Comparison of ENCODE assay signal across 8 mouse cellular contexts in the genomic region with DNA sequence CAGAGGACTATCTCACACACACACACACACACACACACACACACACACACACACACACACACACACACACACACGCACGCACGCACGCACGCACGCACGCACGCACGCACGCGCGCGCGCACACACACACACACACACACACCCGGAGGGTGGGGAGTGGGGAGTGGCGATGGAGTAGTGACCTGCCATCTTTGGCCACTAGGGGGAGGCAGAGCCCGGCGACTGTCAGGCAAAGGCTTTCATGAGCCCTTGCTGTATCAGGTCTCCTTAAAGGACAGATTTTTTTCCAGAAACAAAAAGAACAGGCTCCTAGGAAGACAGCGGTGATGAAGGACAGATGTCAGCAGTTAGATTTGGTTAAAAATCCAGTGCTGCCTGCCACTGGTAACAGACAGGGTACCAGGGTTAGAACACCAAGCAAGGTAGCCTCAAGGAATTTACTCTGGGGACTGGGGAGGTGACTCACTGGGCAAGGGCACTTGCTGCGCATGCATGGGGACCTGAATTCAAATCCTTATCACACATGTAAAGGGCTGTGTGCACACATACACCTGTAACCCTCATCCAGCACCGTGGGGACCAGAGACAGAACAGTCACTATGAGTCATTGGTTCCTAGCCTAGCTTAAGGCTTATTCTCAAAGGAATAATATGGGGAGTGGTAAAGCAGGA. TPM values are rescaled to one million over a fixed set of nuclear protein-coding genes. Genes with fewer than 3 reads are reported as not detected.
A peak's percentile ranks its signal among the peaks of the same experiment; 100 is the strongest.
DNase-seq lines count a peak whose midpoint lies in the region; ATAC-seq and TF ChIP-seq lines count a peak whose summit lies in the region.

No protein-coding gene starts in this region.

- no peak overlapping the region for H3K9ac ChIP-seq in heart, adult 2 months (ENCODE audit: low read depth, low read length)
- no peak overlapping the region for H3K9ac ChIP-seq in embryonic facial prominence, embryonic 11.5 days (replicated peaks; ENCODE audit: low read length)
- no peak overlapping the region for H3K9ac ChIP-seq in liver, embryonic 12.5 days
- H3K9ac ChIP-seq in stomach, postnatal 0 days (ENCODE audit: low read length) = no peak overlapping the region

- no peak overlapping the region for H3K4me2 ChIP-seq in embryonic facial prominence, embryonic 11.5 days (ENCODE audit: low read depth, low read length)
- peak overlapping the region; percentile 33 for H3K4me2 ChIP-seq in liver, embryonic 12.5 days
- H3K4me2 ChIP-seq in stomach, postnatal 0 days (replicated peaks; ENCODE audit: low read depth) = no peak overlapping the region

- peak; percentile 51 to 76 for DNase-seq in heart, adult 2 months
- DNase-seq in heart, adult 11 months = no peak
- peak; percentile 82 for DNase-seq in embryonic facial prominence, embryonic 11.5 days (ENCODE audit: low spot score)
- DNase-seq in heart, embryonic 10.5 days (ENCODE audit: low spot score) = peak; percentile 83
- DNase-seq in kidney, postnatal 10 days = peak; percentile 78
- peak; percentile 77 for DNase-seq in neural tube, embryonic 10.5 days (ENCODE audit: extremely low spot score, low spot score)
- peak; percentile 66 for DNase-seq in stomach, postnatal 0 days (ENCODE audit: low spot score)

- no peaks in the 10 kb centered on the region for H3K79me2 ChIP-seq in heart, adult 2 months (replicated peaks; ENCODE audit: control insufficient read depth, insufficient read depth, low read length)

- H3K36me3 ChIP-seq in heart, adult 2 months (ENCODE audit: control insufficient read depth, insufficient read depth, low read length) = no peaks in the 10 kb centered on the region
- H3K36me3 ChIP-seq in embryonic facial prominence, embryonic 11.5 days (replicated peaks; ENCODE audit: control insufficient read depth, insufficient read depth, low read depth, low read length) = no peaks in the 10 kb centered on the region
- H3K36me3 ChIP-seq in heart, embryonic 10.5 days = no peaks in the 10 kb centered on the region
- no peaks in the 10 kb centered on the region for H3K36me3 ChIP-seq in liver, embryonic 12.5 days
- H3K36me3 ChIP-seq in stomach, postnatal 0 days (ENCODE audit: control insufficient read depth, insufficient read depth, low read length) = no peaks in the 10 kb centered on the region

- no peak for TF ChIP-seq EP300 in heart, adult 2 months (IDR thresholded peaks at IDR 0.05; ENCODE audit: insufficient read depth, low read depth, low read length)
- TF ChIP-seq EP300 in stomach, postnatal 0 days (optimal IDR thresholded peaks at IDR 0.05) = no peak

- 32% methylated on average over 15 of the region's 21 CpGs for whole genome bisulfite sequencing in heart, adult 2 months
- 39% methylated on average over 12 of the region's 21 CpGs for WGBS in embryonic facial prominence, embryonic 11.5 days
- 15% methylated on average over 18 of the region's 21 CpGs for WGBS in heart, embryonic 10.5 days
- WGBS in liver, embryonic 12.5 days (ENCODE audit: insufficient replicate concordance) = 23% methylated on average over 19 of the region's 21 CpGs
- 22% methylated on average over 21 of the region's 21 CpGs for WGBS in stomach, postnatal 0 days

- H3K4me3 ChIP-seq in heart, adult 2 months = no peak overlapping the region
- H3K4me3 ChIP-seq in embryonic facial prominence, embryonic 11.5 days (ENCODE audit: low read depth, low read length) = no peak overlapping the region
- H3K4me3 ChIP-seq in heart, embryonic 10.5 days = peak overlapping the region; percentile 22; the same call in 1 of the 2 replicates
- H3K4me3 ChIP-seq in liver, embryonic 12.5 days = no peak overlapping the region
- H3K4me3 ChIP-seq in stomach, postnatal 0 days (ENCODE audit: low read depth, low read length) = no peak overlapping the region

- H3K27ac ChIP-seq in heart, adult 2 months = no peak overlapping the region
- no peak overlapping the region for H3K27ac ChIP-seq in embryonic facial prominence, embryonic 11.5 days (replicated peaks; ENCODE audit: low read depth, low read length)
- H3K27ac ChIP-seq in heart, embryonic 10.5 days = no peak overlapping the region
- no peak overlapping the region for H3K27ac ChIP-seq in liver, embryonic 12.5 days
- no peak overlapping the region for H3K27ac ChIP-seq in stomach, postnatal 0 days (replicated peaks)

- peak; percentile 70; the same call in 1 of the 2 replicates for ATAC-seq in embryonic facial prominence, embryonic 11.5 days (replicated peaks; ENCODE audit: insufficient number of reproducible peaks, low FRiP score, low TSS enrichment, low read depth)
- peak; percentile 68 for ATAC-seq in liver, embryonic 12.5 days
- ATAC-seq in stomach, postnatal 0 days (ENCODE audit: low FRiP score, low TSS enrichment) = peak; percentile 81

- no peaks in the 10 kb centered on the region for H3K27me3 ChIP-seq in heart, adult 2 months (ENCODE audit: control insufficient read depth, insufficient read depth, low read length)
- no peaks in the 10 kb centered on the region for H3K27me3 ChIP-seq in embryonic facial prominence, embryonic 11.5 days (ENCODE audit: control insufficient read depth, insufficient read depth, low read length)
- H3K27me3 ChIP-seq in heart, embryonic 10.5 days (ENCODE audit: insufficient read depth, poor library complexity, severe bottlenecking) = no peaks in the 10 kb centered on the region; the same call in 1 of the 2 replicates
- H3K27me3 ChIP-seq in liver, embryonic 12.5 days (replicated peaks) = no peaks in the 10 kb centered on the region
- H3K27me3 ChIP-seq in stomach, postnatal 0 days (ENCODE audit: control insufficient read depth, insufficient read depth, low read length) = no peaks in the 10 kb centered on the region

- H3K4me1 ChIP-seq in heart, adult 2 months (ENCODE audit: control insufficient read depth, insufficient read depth, low read length) = no peaks in the 10 kb centered on the region
- H3K4me1 ChIP-seq in embryonic facial prominence, embryonic 11.5 days (ENCODE audit: control insufficient read depth, insufficient read depth, low read length) = no peaks in the 10 kb centered on the region
- H3K4me1 ChIP-seq in heart, embryonic 10.5 days = no peaks in the 10 kb centered on the region
- no peaks in the 10 kb centered on the region for H3K4me1 ChIP-seq in liver, embryonic 12.5 days
- H3K4me1 ChIP-seq in stomach, postnatal 0 days (replicated peaks; ENCODE audit: control insufficient read depth, insufficient read depth) = no peaks in the 10 kb centered on the region

- no peak for TF ChIP-seq POLR2A in heart, adult 2 months (IDR thresholded peaks at IDR 0.05; ENCODE audit: insufficient read depth, low read depth, low read length)

- H3K9me3 ChIP-seq in embryonic facial prominence, embryonic 11.5 days (replicated peaks; ENCODE audit: control insufficient read depth, low read length) = no peaks in the 10 kb centered on the region
- no peaks in the 10 kb centered on the region for H3K9me3 ChIP-seq in heart, embryonic 10.5 days
- no peaks in the 10 kb centered on the region for H3K9me3 ChIP-seq in liver, embryonic 12.5 days (replicated peaks)
- no peaks in the 10 kb centered on the region for H3K9me3 ChIP-seq in stomach, postnatal 0 days (ENCODE audit: control insufficient read depth, low read length)

- intact Hi-C loops in heart, adult 2 months (cut with DNase I) = loop anchor here (1.0 kb wide), 1 partner anchor 161 kb away; no protein-coding TSS in a partner anchor

- peak; percentile 77 for TF ChIP-seq CTCF in heart, adult 2 months (IDR thresholded peaks at IDR 0.05)
- peak; percentile 82 for TF ChIP-seq CTCF in stomach, postnatal 0 days (IDR thresholded peaks at IDR 0.05; ENCODE audit: low read depth)

RNA-seq across cellular contexts. Expression of gene Radil, which starts 6.6 kb away (rescaled TPM):
- 1 to 10 TPM; 1.7 to 2.3 TPM for total RNA-seq in heart, adult 2 months (2021)
- polyA plus RNA-seq in heart, adult 2 months (2012; rRNA removed) = 2.2 and 3.3 TPM in 2 replicates
- 1.9 and 2.4 TPM in 2 replicates for polyA plus RNA-seq in embryonic facial prominence, embryonic 11.5 days (2014; fragmentation: Nextera tagmentation; extraction: Ambion mirVana)
- 10.9 and 14.4 TPM in 2 replicates for polyA plus RNA-seq in heart, embryonic 10.5 days (2016; fragmentation: Nextera tagmentation; extraction: Ambion mirVana)
- polyA plus RNA-seq in liver, embryonic 12.5 days (2016; fragmentation: Nextera tagmentation; extraction: Ambion mirVana) = 0.43 and 0.54 TPM in 2 replicates
- polyA plus RNA-seq in stomach, postnatal 0 days (2015; fragmentation: Nextera tagmentation; extraction: Ambion mirVana) = 0.36 and 0.44 TPM in 2 replicates

RNA-seq across cellular contexts. Expression of gene Papolb, which starts 27.7 kb away (rescaled TPM):
- under 1 TPM in 1 of 2 experiments, not detected in 1; 0.10 TPM for total RNA-seq in heart, adult 2 months (2021)
- 0.04 and 0.09 TPM in 2 replicates for polyA plus RNA-seq in heart, adult 2 months (2012; rRNA removed)
- 0.21 and 0.26 TPM in 2 replicates for polyA plus RNA-seq in embryonic facial prominence, embryonic 11.5 days (2014; fragmentation: Nextera tagmentation; extraction: Ambion mirVana)
- polyA plus RNA-seq in heart, embryonic 10.5 days (2016; fragmentation: Nextera tagmentation; extraction: Ambion mirVana) = 0.39 and 0.50 TPM in 2 replicates
- 0.05 TPM in 1 of 2 replicates, not detected in the other for polyA plus RNA-seq in liver, embryonic 12.5 days (2016; fragmentation: Nextera tagmentation; extraction: Ambion mirVana)
- not detected in 2 replicates for polyA plus RNA-seq in stomach, postnatal 0 days (2015; fragmentation: Nextera tagmentation; extraction: Ambion mirVana)

RNA-seq across cellular contexts. Expression of gene Mmd2, which starts 51.1 kb away (rescaled TPM):
- total RNA-seq in heart, adult 2 months (2021) = under 1 TPM; 0.30 to 0.31 TPM
- 0.20 and 0.29 TPM in 2 replicates for polyA plus RNA-seq in heart, adult 2 months (2012; rRNA removed)
- 3.9 and 5.5 TPM in 2 replicates for polyA plus RNA-seq in embryonic facial prominence, embryonic 11.5 days (2014; fragmentation: Nextera tagmentation; extraction: Ambion mirVana)
- 0.15 and 4.8 TPM in 2 replicates for polyA plus RNA-seq in heart, embryonic 10.5 days (2016; fragmentation: Nextera tagmentation; extraction: Ambion mirVana)
- 15.3 and 17.3 TPM in 2 replicates for polyA plus RNA-seq in liver, embryonic 12.5 days (2016; fragmentation: Nextera tagmentation; extraction: Ambion mirVana)
- 1.2 and 1.3 TPM in 2 replicates for polyA plus RNA-seq in stomach, postnatal 0 days (2015; fragmentation: Nextera tagmentation; extraction: Ambion mirVana)
